Mouse (Mus musculus): ENCODE measurements around the gene Cdc42bpb.

DNA sequence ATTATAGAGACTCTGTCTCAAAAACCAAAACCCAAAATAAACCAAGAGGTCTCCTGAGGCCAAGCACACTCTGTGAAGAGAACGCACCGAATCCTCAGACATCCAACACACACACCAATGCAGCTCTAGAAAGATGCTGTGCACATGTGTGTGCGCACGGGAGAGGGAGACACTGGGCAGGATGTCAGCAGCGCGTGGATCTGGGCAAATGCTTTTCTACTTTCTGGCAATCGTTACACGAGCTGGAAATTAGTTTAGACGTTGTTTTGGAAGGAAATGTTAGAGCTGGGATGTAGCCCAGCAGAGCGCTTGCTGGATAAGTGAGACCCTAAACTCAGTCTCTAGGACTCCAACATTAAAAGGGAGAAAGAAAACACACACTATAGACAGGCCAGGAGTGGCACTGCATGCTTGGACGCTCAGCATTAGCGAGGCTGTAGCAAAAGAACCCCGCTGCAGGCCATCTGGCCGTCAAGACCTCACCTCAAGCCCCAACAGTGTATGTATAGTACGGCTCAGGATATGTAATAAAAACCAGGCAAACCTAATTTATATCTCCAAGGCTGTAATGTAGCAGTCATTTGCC lies 44.4 kb downstream of the Cdc42bpb start:
- TF ChIP-seq CTCF (conservative IDR thresholded peaks at IDR 0.05; ENCODE audit: insufficient read depth, insufficient read length, low read depth, low read length) (no peak), POLR2A (IDR thresholded peaks at IDR 0.05; ENCODE audit: low read depth, low read length) (no peak)
